Mouse (Mus musculus) liver, adult 2 months (tissue): Measurements from ENCODE around the gene Prkag2.

ENCODE experiments used
- CTCF ChIP-seq: fragments of 200-500 bp; IDR thresholded peaks from 2 replicates; pipeline ENCODE4 v1.5.1; 2011; ENCODE audit warnings: low read depth, low read length, control low read depth
- POLR2A ChIP-seq: fragments of 200-500 bp; IDR thresholded peaks from 2 replicates; pipeline ENCODE4 v1.6.1; 2011; ENCODE audit warnings: low read length, control low read depth; ENCODE audit not compliant: insufficient read depth; ENCODE audit errors: extremely low read depth

DNA sequence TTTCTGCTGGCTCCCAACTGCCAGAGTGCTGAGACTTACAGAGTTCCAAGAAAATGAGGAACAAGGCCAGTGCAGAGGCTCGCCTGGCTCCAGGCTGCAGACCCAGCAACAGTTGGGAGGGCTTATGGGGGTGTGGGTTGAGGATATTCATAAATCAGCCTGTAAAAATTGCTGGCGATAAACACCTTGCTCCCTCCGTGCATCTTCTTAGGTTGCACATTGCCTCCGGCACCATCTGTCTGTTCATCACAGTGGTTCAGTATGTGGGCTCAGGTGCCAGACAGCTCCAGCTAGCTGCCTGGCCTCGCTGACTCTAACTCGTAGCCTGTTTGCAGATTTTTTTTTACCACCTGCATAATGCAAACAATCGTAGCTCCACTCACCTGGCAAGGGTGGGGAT lies 13.4 kb downstream of the Prkag2 start:
- TF ChIP-seq CTCF (no peak), POLR2A (no peak)
